Mouse (Mus musculus): Measurements from ENCODE around the gene Tle2. TPM values are rescaled to one million over a fixed set of nuclear protein-coding genes. Genes with fewer than 3 reads are reported as not detected.
A peak's percentile ranks its signal among the peaks of the same experiment; 100 is the strongest.

The Tle2 gene
- total and polyA plus RNA-seq, 2 experiments from 2014 or later = 10.4 to 11.9 TPM

GRCm38 (mm10) chr10:81598871-81599270 lies 24.5 kb downstream of the Tle2 start:
- no peak for ATAC-seq (ENCODE audit: insufficient read depth, low read depth)
- TF ChIP-seq EP300 (IDR thresholded peaks at IDR 0.05; ENCODE audit: low read depth) (no peak), CTCF (IDR thresholded peaks at IDR 0.05; ENCODE audit: low read depth) (no peak)
- Histone ChIP-seq H3K4me3 (ENCODE audit: low read depth, low read length) (no peak overlapping the region), H3K9ac (replicated peaks; ENCODE audit: low read depth, low read length) (no peak overlapping the region), H3K9me3 (replicated peaks; ENCODE audit: control insufficient read depth, low read length) (no peaks in the 10 kb centered on the region), H3K4me2 (ENCODE audit: low read depth, low read length) (no peak overlapping the region), H3K4me1 (ENCODE audit: control insufficient read depth, insufficient read depth) (peaks cover 43% of the 10 kb centered on the region), H3K36me3 (replicated peaks; ENCODE audit: control insufficient read depth, insufficient read depth, low read length) (no peaks in the 10 kb centered on the region), H3K27me3 (ENCODE audit: control insufficient read depth, insufficient read depth, low read length) (0 out of 2 replicates have a peak, but pooled peaks cover 8% of the 10 kb centered on the region), H3K27ac (ENCODE audit: low read depth) (no peak overlapping the region)
- no peak for DNase-seq (ENCODE audit: low spot score)
- WGBS = 57% methylated on average over 6 of the region's 6 CpGs

- 0 out of 2 replicates have a peak, but pooled peaks cover 8% of the 10 kb centered on the region for H3K27me3 ChIP-seq (ENCODE audit: control insufficient read depth, insufficient read depth, low read length)
- no peaks in the 10 kb centered on the region for H3K9me3 ChIP-seq (replicated peaks; ENCODE audit: control insufficient read depth, low read length)
- H3K36me3 ChIP-seq (replicated peaks; ENCODE audit: control insufficient read depth, insufficient read depth, low read length) = no peaks in the 10 kb centered on the region
- H3K4me3 ChIP-seq (ENCODE audit: low read depth, low read length) = no peak overlapping the region
- DNase-seq (ENCODE audit: low spot score) = no peak
- no peak for TF ChIP-seq CTCF (IDR thresholded peaks at IDR 0.05; ENCODE audit: low read depth)
- no peak for TF ChIP-seq EP300 (IDR thresholded peaks at IDR 0.05; ENCODE audit: low read depth)
- WGBS = 81% methylated on average over 5 of the region's 5 CpGs
- H3K4me2 ChIP-seq (ENCODE audit: low read depth, low read length) = no peak overlapping the region
- no peak overlapping the region for H3K27ac ChIP-seq (ENCODE audit: low read depth)
- no peak overlapping the region for H3K9ac ChIP-seq (replicated peaks; ENCODE audit: low read depth, low read length)
- no peak for ATAC-seq (ENCODE audit: insufficient read depth, low read depth)
- H3K4me1 ChIP-seq (ENCODE audit: control insufficient read depth, insufficient read depth) = peaks cover 43% of the 10 kb centered on the region
Measured at GRCm38 (mm10) chr10:81599630-81600029, 25.3 kb downstream of the Tle2 start.

GRCm38 (mm10) chr10:81600096-81600495 lies 25.7 kb downstream of the Tle2 start:
- ATAC-seq (ENCODE audit: insufficient read depth, low read depth) = no peak
- no peak for TF ChIP-seq EP300 (IDR thresholded peaks at IDR 0.05; ENCODE audit: low read depth)
- TF ChIP-seq CTCF (IDR thresholded peaks at IDR 0.05; ENCODE audit: low read depth) = no peak
- 0 out of 2 replicates have a peak, but pooled peaks cover 7% of the 10 kb centered on the region for H3K27me3 ChIP-seq (ENCODE audit: control insufficient read depth, insufficient read depth, low read length)
- H3K9ac ChIP-seq (replicated peaks; ENCODE audit: low read depth, low read length) = no peak overlapping the region
- peak overlapping the region; percentile 54; the same call in 1 of the 2 replicates for H3K27ac ChIP-seq (ENCODE audit: low read depth)
- 43% methylated on average over 10 of the region's 10 CpGs for WGBS
- H3K4me3 ChIP-seq (ENCODE audit: low read depth, low read length) = no peak overlapping the region
- peaks cover 43% of the 10 kb centered on the region for H3K4me1 ChIP-seq (ENCODE audit: control insufficient read depth, insufficient read depth)
- no peaks in the 10 kb centered on the region for H3K36me3 ChIP-seq (replicated peaks; ENCODE audit: control insufficient read depth, insufficient read depth, low read length)
- DNase-seq (ENCODE audit: low spot score) = no peak
- H3K4me2 ChIP-seq (ENCODE audit: low read depth, low read length) = peak overlapping the region; percentile 57; the same call in 1 of the 2 replicates
- H3K9me3 ChIP-seq (replicated peaks; ENCODE audit: control insufficient read depth, low read length) = no peaks in the 10 kb centered on the region

GRCm38 (mm10) chr10:81600738-81601203 lies 26.4 kb downstream of the Tle2 start, which contains the start of gene Tle6:
Gene Tle6 (minus strand): TSS chr10:81601073.
- Histone ChIP-seq H3K4me2 (ENCODE audit: low read depth, low read length) (peak within 1 kb of the TSS; percentile 57), H3K9ac (replicated peaks; ENCODE audit: low read depth, low read length) (no peak within 1 kb of the TSS), H3K36me3 (replicated peaks; ENCODE audit: control insufficient read depth, insufficient read depth, low read length) (no peaks in the 10 kb centered on the region), H3K4me1 (ENCODE audit: control insufficient read depth, insufficient read depth) (peaks cover 39% of the 10 kb centered on the region), H3K9me3 (replicated peaks; ENCODE audit: control insufficient read depth, low read length) (no peaks in the 10 kb centered on the region), H3K27ac (ENCODE audit: low read depth) (peak within 1 kb of the TSS; percentile 54), H3K27me3 (ENCODE audit: control insufficient read depth, insufficient read depth, low read length) (0 out of 2 replicates have a peak, but pooled peaks cover 1% of the 10 kb centered on the region), H3K4me3 (ENCODE audit: low read depth, low read length) (peak within 1 kb of the TSS; percentile 32)
- ATAC-seq (ENCODE audit: insufficient read depth, low read depth) (peak; percentile 83), DNase-seq (ENCODE audit: low spot score) (peak; percentile 88)
- under 1% methylated on average over 28 of the region's 28 CpGs for WGBS
- 0 out of 2 replicates have a peak, but pooled peaks have one; percentile 60 for TF ChIP-seq EP300 (IDR thresholded peaks at IDR 0.05; ENCODE audit: low read depth)
- no peak for TF ChIP-seq CTCF (IDR thresholded peaks at IDR 0.05; ENCODE audit: low read depth)

GRCm38 (mm10) chr10:81601396-81601905 lies 27.1 kb downstream of the Tle2 start:
- no peaks in the 10 kb centered on the region for H3K9me3 ChIP-seq (replicated peaks; ENCODE audit: control insufficient read depth, low read length)
- ATAC-seq (ENCODE audit: insufficient read depth, low read depth) (no peak), DNase-seq (ENCODE audit: low spot score) (no peak)
- no peak overlapping the region for H3K9ac ChIP-seq (replicated peaks; ENCODE audit: low read depth, low read length)
- H3K27ac ChIP-seq (ENCODE audit: low read depth) = no peak overlapping the region
- no peak for TF ChIP-seq CTCF (IDR thresholded peaks at IDR 0.05; ENCODE audit: low read depth)
- no peak for TF ChIP-seq EP300 (IDR thresholded peaks at IDR 0.05; ENCODE audit: low read depth)
- peaks cover 33% of the 10 kb centered on the region for H3K4me1 ChIP-seq (ENCODE audit: control insufficient read depth, insufficient read depth)
- no peaks in the 10 kb centered on the region for H3K27me3 ChIP-seq (ENCODE audit: control insufficient read depth, insufficient read depth, low read length)
- WGBS = 42% methylated on average over 7 of the region's 7 CpGs
- H3K4me3 ChIP-seq (ENCODE audit: low read depth, low read length) = peak overlapping the region; percentile 32
- peak overlapping the region; percentile 57 for H3K4me2 ChIP-seq (ENCODE audit: low read depth, low read length)
- H3K36me3 ChIP-seq (replicated peaks; ENCODE audit: control insufficient read depth, insufficient read depth, low read length) = no peaks in the 10 kb centered on the region

All from heart, postnatal 0 days (tissue).